In genomic region chr8:106871931-106872371, GRCm38 (mm10) we compare ENCODE assay signal across 8 mouse cellular contexts. TPM values are rescaled to one million over a fixed set of nuclear protein-coding genes. Genes with fewer than 3 reads are reported as not detected.
A peak's percentile ranks its signal among the peaks of the same experiment; 100 is the strongest.
DNase-seq lines count a peak whose midpoint lies in the region; ATAC-seq and TF ChIP-seq lines count a peak whose summit lies in the region.

No protein-coding gene starts in this region.

- peak overlapping the region; percentile 98 for H3K4me2 ChIP-seq in hindbrain, embryonic 11.5 days (replicated peaks; ENCODE audit: low read depth, low read length)
- H3K4me2 ChIP-seq in limb, embryonic 14.5 days (replicated peaks; ENCODE audit: low read depth, low read length, severe bottlenecking): peak overlapping the region; percentile 97
- H3K4me2 ChIP-seq in midbrain, embryonic 11.5 days: peak overlapping the region; percentile 97
- peak overlapping the region; percentile 99 for H3K4me2 ChIP-seq in stomach, embryonic 14.5 days (replicated peaks; ENCODE audit: low read depth, low read length)

- 0 out of 2 replicates have a peak, but pooled peaks cover 2% of the 10 kb centered on the region for H3K36me3 ChIP-seq in hindbrain, embryonic 11.5 days (ENCODE audit: control insufficient read depth, insufficient read depth, low read length)
- H3K36me3 ChIP-seq in limb, embryonic 14.5 days (ENCODE audit: control insufficient read depth, insufficient read depth, low read length): peaks cover 17% of the 10 kb centered on the region
- H3K36me3 ChIP-seq in midbrain, embryonic 11.5 days (ENCODE audit: control insufficient read depth, insufficient read depth, low read length): peaks cover 8% of the 10 kb centered on the region
- peaks cover 13% of the 10 kb centered on the region; the same call in 1 of the 2 replicates for H3K36me3 ChIP-seq in stomach, embryonic 14.5 days (ENCODE audit: control insufficient read depth, insufficient read depth, low read length)

- H3K4me3 ChIP-seq in hindbrain, embryonic 11.5 days (ENCODE audit: low read depth, low read length): peak overlapping the region; percentile 48
- peak overlapping the region; percentile 52 for H3K4me3 ChIP-seq in limb, embryonic 14.5 days (replicated peaks; ENCODE audit: low read length)
- peak overlapping the region; percentile 51 for H3K4me3 ChIP-seq in midbrain, embryonic 11.5 days (ENCODE audit: low read depth, low read length)
- H3K4me3 ChIP-seq in stomach, embryonic 14.5 days (ENCODE audit: low read depth, low read length): peak overlapping the region; percentile 52

- WGBS in hindbrain, embryonic 11.5 days: 0% methylated on average over 22 of the region's 22 CpGs
- WGBS in limb, embryonic 14.5 days: 4% methylated on average over 22 of the region's 22 CpGs
- under 1% methylated on average over 22 of the region's 22 CpGs for WGBS in midbrain, embryonic 11.5 days
- under 1% methylated on average over 22 of the region's 22 CpGs for WGBS in stomach, embryonic 14.5 days

- DNase-seq in R1 (ENCODE audit: low read depth, low spot score): peak; percentile 70
- peak; percentile 54 for DNase-seq in cerebellum, adult 9-11 months
- peak; percentile 55 for DNase-seq in gastrocnemius, adult 18-20 months (ENCODE audit: low spot score)
- peak; percentile 73 for DNase-seq in hindbrain, embryonic 11.5 days (ENCODE audit: low spot score)
- DNase-seq in limb, embryonic 14.5 days (ENCODE audit: low spot score): peak; percentile 28
- DNase-seq in midbrain, embryonic 11.5 days (ENCODE audit: low spot score, missing footprints): peak; percentile 95

- H3K27ac ChIP-seq in hindbrain, embryonic 11.5 days (ENCODE audit: low read depth, low read length): no peak overlapping the region
- no peak overlapping the region for H3K27ac ChIP-seq in limb, embryonic 14.5 days (replicated peaks; ENCODE audit: low read depth, low read length)
- no peak overlapping the region for H3K27ac ChIP-seq in midbrain, embryonic 11.5 days (ENCODE audit: low read depth, low read length)
- no peak overlapping the region for H3K27ac ChIP-seq in stomach, embryonic 14.5 days (ENCODE audit: low read length)

- peak; percentile 66 for ATAC-seq in hindbrain, embryonic 11.5 days (ENCODE audit: low FRiP score)
- ATAC-seq in limb, embryonic 14.5 days (ENCODE audit: low FRiP score, low read depth): peak; percentile 38; the same call in 1 of the 2 replicates
- ATAC-seq in midbrain, embryonic 11.5 days (ENCODE audit: low FRiP score): peak; percentile 57
- ATAC-seq in stomach, embryonic 14.5 days (ENCODE audit: insufficient number of reproducible peaks, insufficient read depth, low FRiP score, low read depth): peak; percentile 59
- ATAC-seq in inflammation-experienced regulatory T-cells, adult 6 months: no peak

- no peak for TF ChIP-seq POLR2A in limb, embryonic 14.5 days (IDR thresholded peaks at IDR 0.05; ENCODE audit: borderline replicate concordance, extremely low read depth, insufficient read depth, insufficient read length)

- no peaks in the 10 kb centered on the region for H3K9me3 ChIP-seq in hindbrain, embryonic 11.5 days (ENCODE audit: control insufficient read depth, low read length)
- H3K9me3 ChIP-seq in limb, embryonic 14.5 days (ENCODE audit: control insufficient read depth, low read length): no peaks in the 10 kb centered on the region
- no peaks in the 10 kb centered on the region for H3K9me3 ChIP-seq in midbrain, embryonic 11.5 days (ENCODE audit: control insufficient read depth, low read length)
- H3K9me3 ChIP-seq in stomach, embryonic 14.5 days (ENCODE audit: control insufficient read depth, low read depth, low read length): no peaks in the 10 kb centered on the region

- H3K27me3 ChIP-seq in hindbrain, embryonic 11.5 days (ENCODE audit: control insufficient read depth, insufficient read depth, low read length): peaks cover 26% of the 10 kb centered on the region
- peaks cover 43% of the 10 kb centered on the region for H3K27me3 ChIP-seq in limb, embryonic 14.5 days (ENCODE audit: control insufficient read depth, insufficient read depth, low read length)
- peaks cover 35% of the 10 kb centered on the region for H3K27me3 ChIP-seq in midbrain, embryonic 11.5 days (ENCODE audit: control insufficient read depth, insufficient read depth, low read length)
- peaks cover 3% of the 10 kb centered on the region; the same call in 1 of the 2 replicates for H3K27me3 ChIP-seq in stomach, embryonic 14.5 days (ENCODE audit: control insufficient read depth, insufficient read depth, low read length)

- peak overlapping the region; percentile 45 for H3K9ac ChIP-seq in hindbrain, embryonic 11.5 days (ENCODE audit: low read depth, low read length)
- no peak overlapping the region for H3K9ac ChIP-seq in limb, embryonic 14.5 days (ENCODE audit: low read depth, low read length, severe bottlenecking)
- H3K9ac ChIP-seq in midbrain, embryonic 11.5 days (ENCODE audit: low read length): peak overlapping the region; percentile 42; the same call in 1 of the 2 replicates
- no peak overlapping the region; the same call in 1 of the 2 replicates for H3K9ac ChIP-seq in stomach, embryonic 14.5 days (replicated peaks; ENCODE audit: low read depth, low read length)

- H3K4me1 ChIP-seq in hindbrain, embryonic 11.5 days (replicated peaks; ENCODE audit: control insufficient read depth, insufficient read depth, low read length): peaks cover 10% of the 10 kb centered on the region
- H3K4me1 ChIP-seq in limb, embryonic 14.5 days (ENCODE audit: control insufficient read depth, insufficient read depth, low read length): peaks cover 17% of the 10 kb centered on the region
- H3K4me1 ChIP-seq in midbrain, embryonic 11.5 days (ENCODE audit: control insufficient read depth, insufficient read depth, low read length): peaks cover 22% of the 10 kb centered on the region
- peaks cover 19% of the 10 kb centered on the region; the same call in 1 of the 2 replicates for H3K4me1 ChIP-seq in stomach, embryonic 14.5 days (ENCODE audit: control insufficient read depth, insufficient read depth, low read length)

RNA-seq across cellular contexts. Expression of gene Has3, which starts 1.9 kb away (rescaled TPM):
- under 1 TPM; 0.37 to 0.57 TPM for total RNA-seq in gastrocnemius, adult 18-20 months (2021)
- polyA plus RNA-seq in hindbrain, embryonic 11.5 days (2014; fragmentation: Nextera tagmentation; extraction: Ambion mirVana): 0.29 and 0.39 TPM in 2 replicates
- 1.9 and 2.0 TPM in 2 replicates for polyA plus RNA-seq in limb, embryonic 14.5 days (2012; rRNA removed)
- 0.53 and 0.58 TPM in 2 replicates for polyA plus RNA-seq in limb, embryonic 14.5 days (2014; fragmentation: Nextera tagmentation; extraction: Ambion mirVana)
- 0.10 and 0.14 TPM in 2 replicates for polyA plus RNA-seq in midbrain, embryonic 11.5 days (2014; fragmentation: Nextera tagmentation; extraction: Ambion mirVana)
- polyA plus RNA-seq in stomach, embryonic 14.5 days (2014; fragmentation: Nextera tagmentation; extraction: Ambion mirVana): 0.48 and 0.54 TPM in 2 replicates
- polyA plus RNA-seq in inflammation-experienced regulatory T-cells, adult 6 months (2017; shearing (Covaris generic)): under 1 TPM; 0.18 to 0.50 (median 0.30) TPM

RNA-seq across cellular contexts. Expression of gene Utp4, which starts 21.5 kb away (rescaled TPM):
- 10 to 100 TPM; 20.7 to 21.8 TPM for total RNA-seq in gastrocnemius, adult 18-20 months (2021)
- 65.7 and 73.0 TPM in 2 replicates for polyA plus RNA-seq in hindbrain, embryonic 11.5 days (2014; fragmentation: Nextera tagmentation; extraction: Ambion mirVana)
- 50.7 and 53.3 TPM in 2 replicates for polyA plus RNA-seq in limb, embryonic 14.5 days (2012; rRNA removed)
- polyA plus RNA-seq in limb, embryonic 14.5 days (2014; fragmentation: Nextera tagmentation; extraction: Ambion mirVana): 61.9 and 64.0 TPM in 2 replicates
- polyA plus RNA-seq in midbrain, embryonic 11.5 days (2014; fragmentation: Nextera tagmentation; extraction: Ambion mirVana): 72.7 and 73.6 TPM in 2 replicates
- 63.5 and 64.9 TPM in 2 replicates for polyA plus RNA-seq in stomach, embryonic 14.5 days (2014; fragmentation: Nextera tagmentation; extraction: Ambion mirVana)
- 10 to 100 TPM; 42.0 to 52.6 (median 48.3) TPM for polyA plus RNA-seq in inflammation-experienced regulatory T-cells, adult 6 months (2017; shearing (Covaris generic))

Comparison
In these comparisons a context has a peak if more than half of its experiments do, and no peak if none do; other contexts are left out.
1. DNase-seq: peak in every context shown above with its lines; median percentile 95 in midbrain, embryonic 11.5 days; 73 in hindbrain, embryonic 11.5 days; 70 in R1; 55 in gastrocnemius, adult 18-20 months; 54 in cerebellum, adult 9-11 months; 28 in limb, embryonic 14.5 days.
2. H3K9ac ChIP-seq: peak in hindbrain, embryonic 11.5 days (single experiment) and midbrain, embryonic 11.5 days (single experiment); none in limb, embryonic 14.5 days (single experiment) and stomach, embryonic 14.5 days (single experiment).
3. Peak in every context shown above with its lines, with median percentiles within 50 percentile points of each other: H3K4me2 ChIP-seq and H3K4me3 ChIP-seq.